Mouse (Mus musculus): ENCODE measurements around the gene Bglap.
A peak's percentile ranks its signal among the peaks of the same experiment; 100 is the strongest.
"Not testable (repeated sequence)": the region's sequence is repeated elsewhere in the genome, so short reads cannot be mapped to it uniquely, and the experiment has no call there.

The Bglap gene

DNA sequence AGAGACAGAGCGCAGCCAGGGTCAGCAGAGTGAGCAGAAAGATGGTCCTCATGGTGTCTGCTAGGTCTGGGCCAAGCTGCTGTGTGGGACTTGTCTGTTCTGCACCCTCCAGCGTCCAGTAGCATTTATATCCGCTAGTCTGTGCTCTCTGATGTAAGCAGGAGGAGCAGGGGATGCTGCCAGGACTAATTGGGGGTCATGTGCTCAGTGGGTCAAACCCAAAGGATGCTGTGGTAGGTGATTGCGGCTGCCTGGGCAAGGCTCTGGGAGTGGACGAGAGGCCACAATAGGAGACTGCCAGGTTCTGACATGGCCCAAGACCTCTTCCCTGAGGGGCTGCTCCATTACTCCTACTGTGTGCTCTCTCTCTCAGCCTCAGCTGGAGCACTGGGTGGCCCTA lies at the start of gene Bglap:
Gene Bglap (minus strand): TSS at position 101 of the 400 bp plus-strand sequence.
- no peak for DNase-seq (ENCODE audit: low read depth, low spot score)

DNA sequence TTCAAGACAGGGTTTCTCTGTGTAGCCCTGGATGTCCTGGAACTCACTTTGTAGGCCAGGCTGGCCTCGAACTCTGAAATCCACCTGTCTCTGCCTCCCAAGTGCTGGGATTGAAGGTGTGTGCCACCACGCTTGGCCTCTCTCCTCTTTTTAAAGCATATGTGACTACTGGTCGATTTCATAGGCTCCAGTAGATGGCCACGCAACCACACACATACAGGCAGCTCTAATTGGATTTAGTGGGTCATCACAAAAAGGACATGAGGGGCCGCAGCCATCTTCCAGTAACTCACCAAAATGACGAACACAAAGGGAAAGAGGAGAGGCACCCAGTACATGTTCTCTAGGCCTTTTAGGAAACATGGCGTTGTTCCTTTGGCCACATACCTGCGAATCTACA lies 44.4 kb upstream of the Bglap start:
- DNase-seq (ENCODE audit: low read depth, low spot score) = not testable (repeated sequence)

DNA sequence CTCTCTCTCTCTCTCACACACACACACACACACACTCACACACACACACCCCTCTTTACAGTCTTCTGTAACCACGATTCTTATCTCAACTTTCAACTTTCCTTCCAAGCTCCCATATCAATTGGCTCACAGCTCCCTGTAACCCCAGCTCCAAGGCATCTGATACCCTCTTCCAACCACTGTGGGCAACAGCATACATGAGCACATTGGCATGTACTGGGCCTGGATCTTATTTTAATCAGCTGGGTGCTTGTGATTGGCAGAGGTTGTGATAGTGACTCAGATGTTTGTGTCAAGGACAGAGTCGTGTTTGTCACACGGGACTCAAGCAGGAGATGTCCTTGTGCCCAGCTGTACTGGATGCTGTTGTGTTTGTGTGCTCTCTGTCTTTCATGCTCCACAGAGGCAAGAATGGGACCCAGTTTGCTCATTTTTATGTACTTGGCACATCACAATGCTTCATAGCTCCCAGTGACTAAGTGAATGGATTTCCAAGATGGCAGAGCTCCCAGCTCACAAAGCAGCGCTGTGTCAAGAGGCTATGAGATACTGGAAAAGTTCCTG lies 43.2 kb upstream of the Bglap start:
- DNase-seq (ENCODE audit: low read depth, low spot score) = peak; percentile 67

DNA sequence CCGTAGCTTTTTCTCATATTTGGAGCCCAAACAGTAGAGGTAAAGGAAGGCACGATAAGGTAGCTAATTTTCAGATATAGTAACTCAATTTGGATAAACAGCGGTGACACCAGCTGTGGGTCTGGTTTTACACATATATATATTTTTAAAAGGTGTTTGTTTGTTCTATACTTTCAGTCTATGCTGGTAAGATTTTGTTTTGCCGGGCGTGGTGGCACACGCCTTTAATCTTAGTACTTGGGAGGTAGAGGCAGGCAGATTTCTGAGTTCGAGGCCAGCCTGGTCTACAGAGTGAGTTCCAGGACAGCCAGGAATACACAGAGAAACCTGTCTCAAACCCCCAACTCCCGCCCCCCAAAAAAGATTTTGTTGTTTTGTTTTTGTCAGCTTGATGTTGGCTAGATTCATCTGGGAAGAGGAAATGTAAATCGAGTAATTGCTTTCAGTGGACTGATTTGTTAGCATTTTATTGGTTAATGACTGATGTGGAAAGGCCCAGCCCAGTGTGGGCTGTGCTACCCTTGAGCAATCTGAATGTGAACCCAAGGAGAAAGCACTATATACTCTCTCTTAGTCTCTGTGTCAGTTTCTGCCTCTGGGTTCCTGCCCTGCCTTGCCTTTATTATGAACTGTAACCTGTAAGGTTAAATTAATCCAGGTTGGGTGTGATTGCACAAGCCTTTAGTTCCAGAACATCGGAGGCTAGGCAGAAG lies 41.6 kb upstream of the Bglap start:
- no peak for DNase-seq (ENCODE audit: low read depth, low spot score)

DNA sequence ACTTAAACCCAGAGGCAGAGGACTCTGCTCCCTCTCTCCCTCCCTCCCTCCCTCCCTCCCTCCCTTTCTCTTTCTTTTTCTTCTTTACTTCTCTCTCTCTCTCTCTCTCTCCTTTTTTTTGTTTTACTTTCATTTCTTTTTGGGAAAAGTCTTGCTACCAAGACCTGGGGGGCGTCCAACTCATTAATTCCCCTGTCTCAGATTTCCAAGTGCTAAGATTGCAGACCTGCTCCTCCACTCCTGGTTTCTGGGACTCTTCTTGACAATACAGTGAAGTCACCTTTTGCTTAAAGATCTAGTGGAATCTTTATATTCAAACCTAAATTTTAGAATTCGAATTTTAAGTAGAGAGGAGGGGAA lies 41.0 kb upstream of the Bglap start:
- no peak for DNase-seq (ENCODE audit: low read depth, low spot score)

DNA sequence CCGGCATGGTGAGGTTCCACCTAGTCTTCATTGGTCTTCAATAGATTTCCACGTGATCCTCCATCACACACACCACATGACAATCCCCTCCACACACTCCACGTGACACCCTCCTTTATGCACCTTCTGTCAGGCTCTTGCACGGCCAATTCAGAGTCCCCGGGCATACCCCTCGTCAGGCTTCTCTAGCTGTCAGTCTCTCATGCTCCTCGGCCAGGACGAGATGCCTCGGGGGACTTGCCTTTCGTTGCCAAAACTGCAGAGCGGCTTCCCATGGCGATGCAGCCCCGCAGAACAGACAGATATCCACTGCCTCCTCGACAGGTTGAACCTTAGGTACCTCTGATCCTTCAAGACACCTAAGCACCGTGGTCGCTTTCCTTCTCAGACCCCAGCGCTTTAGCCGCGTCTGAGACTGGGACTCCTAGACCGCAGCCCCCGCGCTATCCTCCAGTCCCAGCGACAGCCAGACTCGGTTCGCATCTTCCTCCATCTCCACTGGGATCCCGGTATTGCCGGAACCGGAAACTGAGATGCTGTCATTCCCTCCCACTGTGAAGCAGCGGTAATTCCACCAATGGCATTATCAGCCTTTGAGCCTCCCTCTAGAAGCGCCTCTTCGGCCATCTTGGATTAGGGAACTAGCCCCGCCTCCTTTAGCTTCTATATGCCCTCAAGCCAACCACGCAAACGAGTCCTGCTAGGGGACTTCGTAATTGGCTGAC lies 40.5 kb upstream of the Bglap start, which contains the start of gene Slc25a44:
Gene Slc25a44 (minus strand): TSS at position 535 of the 725 bp plus-strand sequence.
- DNase-seq (ENCODE audit: low read depth, low spot score) = peak; percentile 97

DNA sequence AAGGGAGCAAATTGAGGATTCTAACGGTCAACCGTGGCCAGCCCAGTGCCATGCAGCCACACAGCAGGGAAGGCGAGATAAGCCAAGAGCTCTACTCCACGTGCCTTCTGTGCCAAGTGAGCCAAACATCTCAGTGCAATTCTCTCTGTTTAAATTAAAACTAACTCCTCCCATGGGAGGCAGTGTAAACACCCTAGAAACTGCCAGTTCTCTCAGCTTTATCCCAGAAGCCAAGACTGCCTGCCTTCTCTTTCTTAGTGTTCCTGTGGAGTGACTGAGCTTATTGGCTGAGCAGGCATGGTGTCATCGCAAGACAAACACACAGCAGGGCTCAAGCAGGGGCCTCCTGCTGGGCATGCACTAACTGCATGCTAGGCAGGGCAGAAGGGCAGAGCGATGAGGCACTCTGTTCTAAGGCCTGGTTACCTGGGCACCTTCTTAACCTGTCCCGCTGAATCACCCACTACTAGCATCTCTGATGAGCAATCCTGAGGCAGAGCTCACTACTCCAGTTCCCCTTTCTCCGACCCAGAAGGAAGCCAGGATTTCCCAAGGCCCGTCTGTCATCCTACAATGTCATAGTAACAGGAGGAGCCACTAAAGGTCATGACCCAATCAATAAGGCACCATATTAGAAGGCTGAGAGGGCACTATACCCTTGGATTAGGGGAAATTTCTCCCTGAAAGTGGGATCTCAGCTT lies 37.9 kb upstream of the Bglap start:
- no peak for DNase-seq (ENCODE audit: low read depth, low spot score)

DNA sequence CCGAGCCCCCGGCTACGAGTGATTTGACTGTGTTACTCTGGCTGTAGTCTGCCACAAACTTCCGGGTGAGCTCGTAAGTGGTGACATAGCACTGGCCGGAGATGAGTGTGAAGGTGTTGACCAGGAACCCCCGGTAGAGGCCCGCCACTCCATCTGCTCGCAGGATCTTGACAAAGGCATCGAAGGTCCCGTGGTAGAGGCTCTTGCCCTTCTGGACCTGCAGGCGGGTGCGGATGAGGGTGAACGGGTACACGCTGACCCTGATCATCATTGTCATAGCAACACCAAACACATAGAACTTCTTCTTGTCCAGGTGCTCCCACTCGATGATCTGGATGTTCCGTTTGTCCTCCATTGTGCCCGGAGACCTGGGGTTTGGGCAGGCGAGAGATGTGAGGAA lies 36.5 kb upstream of the Bglap start:
- DNase-seq (ENCODE audit: low read depth, low spot score) = no peak

DNA sequence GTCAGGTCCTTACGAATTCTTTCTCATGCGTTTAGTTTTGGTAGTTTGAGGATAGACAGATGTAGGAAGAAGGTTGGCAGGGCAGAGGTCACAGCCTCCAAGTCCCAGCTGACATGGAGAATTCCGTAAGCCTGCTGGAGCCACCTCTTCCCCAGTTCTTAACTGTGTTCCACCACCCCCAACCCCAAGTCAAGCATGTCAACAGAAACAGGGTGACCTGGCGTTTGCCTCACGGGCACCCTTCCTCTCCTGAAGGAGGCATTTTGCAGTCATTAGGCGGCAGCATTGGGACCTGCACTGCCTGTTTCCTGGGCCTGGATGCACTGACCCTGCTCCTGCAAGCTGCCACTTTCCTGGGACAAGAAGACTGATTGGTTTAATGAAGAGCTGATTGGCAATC lies 33.8 kb upstream of the Bglap start:
- DNase-seq (ENCODE audit: low read depth, low spot score) = no peak

DNA sequence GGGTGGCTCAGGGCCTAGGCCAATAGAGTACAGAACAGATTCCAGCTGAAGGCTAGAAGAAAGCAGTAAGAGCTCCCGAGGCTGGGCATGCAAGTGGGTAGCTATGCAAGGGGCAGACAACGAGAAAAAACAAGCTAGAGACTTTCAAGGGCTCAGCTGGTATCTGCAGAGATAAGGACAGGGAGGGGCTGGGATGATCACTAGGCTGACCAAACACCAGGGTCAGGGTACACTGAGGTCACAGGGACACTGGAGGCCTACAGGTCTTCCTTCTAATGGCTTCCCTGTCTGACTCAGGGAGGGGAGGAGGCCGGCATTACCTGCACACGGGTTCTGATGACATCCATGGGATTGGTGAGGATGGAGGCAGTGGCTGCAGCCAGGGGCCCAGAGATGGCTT lies 31.4 kb upstream of the Bglap start:
- DNase-seq (ENCODE audit: low read depth, low spot score) = no peak

DNA sequence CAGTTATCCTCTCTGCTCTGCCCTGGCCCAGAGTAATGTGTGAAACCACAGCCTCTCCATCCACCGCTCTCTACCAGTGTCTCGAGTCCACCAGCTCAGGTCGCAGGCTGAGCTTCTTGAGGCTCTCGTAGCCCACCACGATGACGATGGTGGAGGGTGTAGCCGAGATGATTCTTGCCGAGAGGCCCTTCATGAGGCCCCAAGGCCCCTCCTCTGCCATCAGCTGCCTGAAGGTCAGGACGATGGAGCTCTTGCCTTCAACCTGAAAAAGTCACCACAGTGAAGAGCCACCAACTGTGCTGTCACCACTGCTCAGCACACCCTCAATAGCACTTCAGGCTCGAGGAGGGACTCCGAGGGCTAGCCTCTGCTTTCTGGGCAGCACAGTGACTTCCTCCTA lies 28.4 kb upstream of the Bglap start:
- no peak for DNase-seq (ENCODE audit: low read depth, low spot score)

DNA sequence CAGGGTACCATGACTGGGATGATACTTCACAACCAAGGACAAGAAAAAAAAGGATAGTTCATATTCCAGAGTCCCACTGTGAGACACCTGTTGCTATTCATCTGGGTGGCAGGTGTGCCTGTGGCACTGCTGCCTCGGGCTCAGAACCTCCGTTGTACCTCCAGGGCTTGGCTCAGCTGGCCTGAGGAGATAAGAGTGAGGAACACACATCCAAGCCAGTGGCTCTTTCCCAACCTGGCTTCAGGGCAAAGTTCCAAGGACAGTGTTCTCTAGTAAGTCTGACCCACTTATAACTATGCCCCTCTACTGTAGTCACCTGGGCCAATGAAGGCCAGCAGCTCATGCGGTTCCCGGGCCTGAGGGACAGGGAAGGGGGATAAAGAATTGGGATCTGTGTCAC lies 27.4 kb upstream of the Bglap start:
- peak; percentile 44 for DNase-seq (ENCODE audit: low read depth, low spot score)

DNA sequence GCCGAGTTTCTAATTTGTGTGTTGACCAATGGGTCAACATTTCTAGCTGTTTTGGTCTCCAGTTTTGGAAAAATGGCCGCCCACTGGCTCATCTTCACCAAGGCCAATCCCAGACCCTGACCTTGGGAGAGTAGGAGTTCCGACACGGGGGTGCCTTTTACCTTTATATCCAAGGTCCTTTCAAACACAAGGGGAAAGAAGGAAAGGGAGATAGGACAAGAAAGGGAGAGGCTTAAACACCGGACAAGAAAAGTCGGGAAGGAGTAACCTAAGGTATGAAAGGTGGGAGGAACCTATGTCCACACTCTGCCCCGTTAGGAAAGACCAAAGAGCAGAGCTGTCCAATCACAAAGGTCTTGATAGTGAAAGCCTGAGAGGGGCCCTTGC lies 26.4 kb upstream of the Bglap start:
- DNase-seq (ENCODE audit: low read depth, low spot score) = no peak

DNA sequence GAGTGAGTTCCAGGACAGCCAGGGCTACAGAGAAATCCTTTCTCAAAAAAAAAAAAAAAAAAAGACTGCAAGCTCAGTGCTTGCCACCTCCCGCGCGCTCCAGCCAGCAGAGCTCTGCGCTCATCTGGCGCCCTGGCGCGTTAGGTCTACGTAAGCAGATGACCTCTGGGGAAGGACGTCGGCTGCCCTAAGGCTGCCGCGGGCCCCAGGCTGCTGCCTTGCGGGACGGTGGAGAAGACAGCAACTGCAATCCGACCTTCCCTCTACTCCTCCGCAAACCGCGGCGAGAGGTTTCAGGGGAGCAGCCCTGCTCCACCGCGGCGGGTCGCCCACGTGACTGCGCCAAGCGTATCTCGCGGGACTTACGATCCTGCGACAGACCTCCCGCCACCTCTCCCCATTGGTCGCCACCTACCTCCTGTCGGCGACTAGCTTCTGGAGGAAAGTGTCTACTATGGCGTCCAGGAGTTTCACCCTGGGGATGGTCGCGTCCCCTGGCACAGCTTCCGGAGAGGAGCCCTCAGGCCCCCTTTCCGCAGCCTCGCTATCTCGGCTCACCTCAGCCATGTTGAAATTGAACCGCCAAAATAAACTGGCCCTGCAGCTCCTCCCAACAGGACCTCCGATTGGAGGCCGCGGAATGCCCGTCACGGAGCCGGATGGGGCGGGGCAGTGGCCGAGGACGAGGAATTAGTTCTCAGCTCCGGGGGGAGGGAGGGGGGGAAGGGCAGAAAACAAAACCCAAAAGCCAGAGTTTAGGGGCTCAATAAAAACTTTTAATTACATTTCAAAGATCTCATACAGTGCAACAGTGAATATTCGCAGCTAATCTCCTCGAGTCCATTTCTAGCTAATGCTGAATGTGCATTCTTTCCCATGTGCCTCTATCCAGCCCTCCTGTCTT lies 25.7 kb upstream of the Bglap start, which contains the start of gene Pmf1:
Gene Pmf1 (minus strand): TSS at position 591 of the 904 bp plus-strand sequence.
- peak; percentile 90 for DNase-seq (ENCODE audit: low read depth, low spot score)

DNA sequence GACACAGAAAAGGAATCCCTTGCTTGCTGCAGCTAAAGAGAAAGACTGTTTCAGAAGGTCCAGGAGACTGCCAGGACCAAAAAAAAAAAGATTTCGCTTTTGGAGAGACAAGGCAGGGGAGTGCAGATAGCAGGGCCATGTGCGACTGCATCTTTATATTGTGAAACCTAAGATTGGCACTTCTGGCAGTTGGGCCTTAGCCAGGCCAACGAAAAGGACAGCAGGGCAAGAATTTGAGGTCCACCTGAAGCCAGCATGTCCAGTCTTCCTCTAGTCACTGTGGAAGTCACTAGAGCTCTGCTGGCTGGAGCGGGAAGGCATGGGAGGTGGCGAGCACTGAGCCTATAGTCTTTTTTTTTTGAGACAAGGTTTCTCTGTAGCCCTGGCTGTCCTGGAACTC lies 24.7 kb upstream of the Bglap start:
- DNase-seq (ENCODE audit: low read depth, low spot score) = no peak

DNA sequence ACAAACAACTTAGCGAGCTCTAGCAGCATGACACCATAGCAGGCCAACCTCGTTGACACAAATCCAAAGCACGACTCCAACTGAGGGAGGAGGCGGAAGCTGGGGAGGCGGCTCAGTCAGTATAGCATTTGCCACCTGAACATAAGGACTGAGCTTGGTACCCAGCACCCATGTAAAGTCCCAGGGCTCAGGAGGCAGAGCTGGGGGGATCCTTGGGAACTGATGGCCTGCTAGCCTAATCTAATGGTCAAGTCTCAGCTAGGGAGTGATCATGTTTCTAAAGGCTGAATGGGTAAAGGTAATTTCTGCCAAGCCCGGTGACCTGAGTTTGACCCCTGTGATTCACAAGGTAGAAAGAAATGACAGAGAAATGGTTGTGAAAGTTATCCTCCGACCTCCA lies 23.3 kb upstream of the Bglap start:
- no peak for DNase-seq (ENCODE audit: low read depth, low spot score)

DNA sequence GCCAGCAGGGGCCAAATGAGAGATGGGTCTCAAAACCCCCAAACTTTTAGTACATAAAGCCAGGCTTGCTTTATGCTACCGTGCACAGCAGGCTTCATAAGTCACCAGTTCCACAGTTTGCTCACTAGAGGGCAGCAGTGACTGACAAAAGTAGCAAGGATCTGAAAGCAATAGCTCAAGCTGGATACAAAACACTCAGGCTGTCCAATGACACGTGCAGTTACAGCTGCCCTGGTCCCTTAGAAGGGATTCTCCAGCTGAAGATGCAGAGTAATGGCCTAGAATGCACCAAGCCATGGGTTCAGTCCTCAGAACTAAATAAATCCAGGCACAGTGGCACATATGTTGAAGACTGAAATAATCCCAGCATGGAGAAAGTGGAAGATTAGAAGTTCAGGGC lies 22.8 kb upstream of the Bglap start:
- DNase-seq (ENCODE audit: low read depth, low spot score) = peak; percentile 86

DNA sequence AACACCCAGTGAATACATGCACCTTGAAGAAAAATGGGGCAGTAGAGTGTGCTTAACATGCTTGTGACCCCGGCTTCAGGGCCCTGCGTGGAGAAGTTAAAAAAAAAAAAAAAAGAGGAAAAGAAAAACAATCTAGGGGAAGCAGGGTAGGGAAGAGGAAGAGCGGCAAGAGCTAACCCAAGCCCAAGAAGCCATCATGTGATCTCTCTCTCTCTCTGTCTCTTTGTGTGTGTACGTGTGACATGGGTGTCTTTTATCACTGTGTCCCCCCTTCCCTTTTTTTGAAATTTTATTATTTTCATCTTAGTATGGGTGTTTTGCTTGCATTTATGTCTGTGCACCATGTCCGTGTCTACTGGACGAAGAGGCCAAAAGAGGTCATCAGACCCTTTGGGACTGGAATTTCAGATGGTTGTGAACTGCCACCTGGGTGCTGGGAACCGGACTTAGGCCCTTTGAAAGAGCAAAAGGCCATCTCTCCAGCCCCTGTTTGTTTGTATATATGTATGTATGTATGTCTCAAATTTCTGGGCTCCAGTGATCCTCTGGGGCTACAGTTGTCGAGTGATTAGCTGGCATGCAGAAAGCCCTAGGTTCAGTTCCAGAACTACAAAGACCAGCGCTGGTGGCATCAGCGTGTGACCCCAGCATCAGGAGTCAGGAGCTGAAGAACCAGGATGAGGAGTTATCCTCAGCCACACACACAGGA lies 19.4 kb upstream of the Bglap start:
- DNase-seq (ENCODE audit: low read depth, low spot score) = no peak

DNA sequence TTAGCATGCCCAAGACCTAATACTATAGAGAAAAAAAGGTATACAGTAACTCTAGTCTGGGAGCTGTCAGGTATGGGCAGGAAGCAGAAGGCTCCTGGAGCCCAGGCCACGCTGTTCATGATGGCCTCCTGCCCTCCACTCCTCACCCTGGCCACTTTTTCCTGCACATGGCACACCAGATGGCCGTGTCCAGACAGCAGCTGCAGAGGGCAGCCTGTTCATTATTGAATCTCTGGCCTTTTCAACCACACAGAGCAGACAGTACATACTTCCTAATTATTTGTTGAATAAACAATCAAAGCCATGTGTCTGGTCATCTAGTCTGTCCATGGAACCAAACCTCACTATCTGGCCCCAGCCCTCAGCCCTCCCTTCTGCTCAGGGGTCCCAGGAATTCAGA lies 14.4 kb upstream of the Bglap start:
- no peak for DNase-seq (ENCODE audit: low read depth, low spot score)

DNA sequence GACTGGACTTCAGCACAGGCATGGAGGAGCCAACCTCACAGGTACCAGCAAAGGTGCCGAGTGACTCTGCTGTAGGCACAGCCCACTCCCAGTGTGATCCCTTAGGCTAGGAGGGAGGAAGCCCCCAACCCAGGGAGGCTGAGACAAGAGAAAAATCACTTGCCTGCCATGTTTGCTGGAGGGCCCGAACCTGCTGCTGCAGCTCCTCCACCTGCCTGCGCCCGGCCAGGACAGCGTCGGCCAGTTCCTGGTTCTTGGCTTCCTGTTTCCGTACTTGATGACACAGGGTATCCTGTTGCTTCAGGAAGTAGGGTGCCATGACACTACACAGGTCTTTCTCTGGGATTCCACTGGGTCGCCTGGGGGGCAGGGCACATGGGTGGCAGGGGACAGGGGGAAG lies 11.5 kb upstream of the Bglap start:
- DNase-seq (ENCODE audit: low read depth, low spot score) = no peak

DNA sequence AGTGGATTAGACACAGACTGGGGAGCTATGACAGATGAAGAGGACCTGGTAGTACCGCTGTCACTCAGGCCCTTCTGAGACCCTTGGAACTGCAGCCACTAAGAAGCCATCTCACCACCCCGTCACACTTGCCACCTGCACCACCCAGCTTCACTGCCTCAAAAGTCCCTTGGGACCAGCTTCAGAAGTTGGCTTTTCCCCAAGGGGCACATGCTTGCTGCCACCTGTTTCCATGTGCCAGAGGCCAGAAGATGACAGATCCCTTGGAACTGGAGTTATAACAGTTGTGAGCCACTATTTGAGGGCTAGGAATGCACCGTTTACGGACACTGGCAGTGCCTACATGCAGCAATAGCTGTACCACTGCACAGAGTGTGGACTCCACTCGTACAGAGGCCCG lies 11.0 kb upstream of the Bglap start:
- DNase-seq (ENCODE audit: low read depth, low spot score) = no peak
